Comparison of ENCODE assay signal across 12 mouse cellular contexts in genomic region chr4:87819182-87819581, GRCm38 (mm10).
DNase-seq lines count a peak whose midpoint lies in the region; ATAC-seq lines count a peak whose summit lies in the region.
"Had no signal": no experiment of that assay in that cellular context is flagged by ENCODE, and none has a peak within 500 bp of the region (broad histone marks: within the 10 kb centered on the region; RNA-seq: fewer than 3 reads in every experiment).

No protein-coding gene starts in this region.

- H3K9ac ChIP-seq in intestine, embryonic 16.5 days (ENCODE audit: low read depth, low read length) = no peak overlapping the region
- H3K9ac ChIP-seq: liver, embryonic 13.5 days had no signal

- peaks cover 6% of the 10 kb centered on the region; the same call in 1 of the 2 replicates for H3K4me1 ChIP-seq in intestine, embryonic 16.5 days (ENCODE audit: control insufficient read depth, insufficient read depth, low read length)

- no peak overlapping the region for H3K4me3 ChIP-seq in intestine, embryonic 16.5 days (ENCODE audit: low read length)
- H3K4me3 ChIP-seq: liver, embryonic 13.5 days had no signal

- H3K36me3 ChIP-seq in intestine, embryonic 16.5 days (ENCODE audit: control insufficient read depth, insufficient read depth, low read length) = no peaks in the 10 kb centered on the region

- H3K4me2 ChIP-seq in intestine, embryonic 16.5 days (ENCODE audit: low read depth, low read length) = no peak overlapping the region
- H3K4me2 ChIP-seq: liver, embryonic 13.5 days had no signal

- DNase-seq in left cerebral cortex, adult 18-20 months (ENCODE audit: low spot score in 2 of 2) = peak; percentile 21 to 31
- DNase-seq in left cerebral cortex, adult 11 months (ENCODE audit: low spot score) = no peak
- DNase-seq in brain, embryonic 18.5 days (ENCODE audit: low read depth, low spot score) = peak; percentile 46
- DNase-seq in cerebellum, postnatal 14 days = peak; percentile 86 to 90
- peak; percentile 33 to 38 for DNase-seq in layer of hippocampus, postnatal 36 days
- no peak for DNase-seq in B cell, adult 2 months
- DNase-seq in adrenal gland, postnatal 36 days = no peak
- DNase-seq: kidney, postnatal 36 days; liver, embryonic 13.5 days; lung, postnatal 4 days; spleen, adult 18-20 months had no signal

- H3K27me3 ChIP-seq in intestine, embryonic 16.5 days (replicated peaks; ENCODE audit: control insufficient read depth, insufficient read depth, low read length) = no peaks in the 10 kb centered on the region
- H3K27me3 ChIP-seq: liver, embryonic 13.5 days had no signal

- ATAC-seq in intestine, embryonic 16.5 days = no peak

- 57% methylated on average over 9 of the region's 9 CpGs for WGBS in intestine, embryonic 16.5 days

- no peak overlapping the region for H3K27ac ChIP-seq in intestine, embryonic 16.5 days (ENCODE audit: low read length)
- H3K27ac ChIP-seq: liver, embryonic 13.5 days had no signal

- H3K9me3 ChIP-seq in intestine, embryonic 16.5 days (ENCODE audit: control insufficient read depth, low read length) = no peaks in the 10 kb centered on the region
- H3K9me3 ChIP-seq: liver, embryonic 13.5 days had no signal

Comparison
In these comparisons a context has a peak if more than half of its experiments do, and no peak if none do; other contexts are left out.
1. DNase-seq: peak in left cerebral cortex, adult 18-20 months (2 of 2), brain, embryonic 18.5 days (single experiment), cerebellum, postnatal 14 days (2 of 2) and layer of hippocampus, postnatal 36 days (2 of 2); none in left cerebral cortex, adult 11 months (single experiment), B cell, adult 2 months (0 of 2) and adrenal gland, postnatal 36 days (0 of 2).